Mouse (Mus musculus) left cerebral cortex, adult 11 months (tissue): ENCODE measurements around the gene Vmn1r1.

Experiments used
- DNase-seq: peaks from one replicate; pipeline ENCODE4 v3.0.0; 2022; ENCODE audit warnings: low spot score

The Vmn1r1 gene

GRCm38 (mm10) chr1:182137204-182138125 is 26.8 kb downstream of the Vmn1r1 start:
- DNase-seq: no peak

GRCm38 (mm10) chr1:182130830-182131229 is 33.5 kb downstream of the Vmn1r1 start:
- DNase-seq: no peak

GRCm38 (mm10) chr1:182124924-182125368 is 39.3 kb downstream of the Vmn1r1 start:
- DNase-seq: peak; percentile 62

GRCm38 (mm10) chr1:182124506-182124905 is 39.8 kb downstream of the Vmn1r1 start, which contains the start of gene Srp9:
Srp9 (plus strand) TSS chr1:182124737.
- DNase-seq: peak; percentile 96

- no peak for DNase-seq
These were observed 41.9 kb downstream of the Vmn1r1 start for GRCm38 (mm10) chr1:182122413-182122812.

GRCm38 (mm10) chr1:182115651-182116408 is 48.5 kb downstream of the Vmn1r1 start:
- DNase-seq: no peak

GRCm38 (mm10) chr1:182115197-182115596 is 49.1 kb downstream of the Vmn1r1 start:
- DNase-seq: no peak

GRCm38 (mm10) chr1:182113587-182114500 is 50.4 kb downstream of the Vmn1r1 start:
- DNase-seq: no peak

GRCm38 (mm10) chr1:182113131-182113530 is 51.2 kb downstream of the Vmn1r1 start:
- no peak for DNase-seq

- no peak for DNase-seq
These were observed 51.9 kb downstream of the Vmn1r1 start for GRCm38 (mm10) chr1:182112385-182112784.

- no peak for DNase-seq
These were observed 52.6 kb downstream of the Vmn1r1 start for GRCm38 (mm10) chr1:182111386-182112317.

GRCm38 (mm10) chr1:182110708-182111385 is 53.4 kb downstream of the Vmn1r1 start:
- DNase-seq: no peak

- DNase-seq: no peak
These were observed 54.1 kb downstream of the Vmn1r1 start for GRCm38 (mm10) chr1:182110185-182110584.

GRCm38 (mm10) chr1:182108397-182109099 is 55.7 kb downstream of the Vmn1r1 start:
- DNase-seq: no peak

- DNase-seq: no peak
These were observed 57.0 kb downstream of the Vmn1r1 start for GRCm38 (mm10) chr1:182107251-182107650.

- DNase-seq: no peak
These were observed 59.3 kb downstream of the Vmn1r1 start for GRCm38 (mm10) chr1:182105023-182105422.
